Mouse (Mus musculus) gastrocnemius, postnatal 36 days (tissue): ENCODE measurements around the gene Ybey. TPM values are rescaled to one million over a fixed set of nuclear protein-coding genes. Genes with fewer than 3 reads are reported as not detected.

Experiments
- DNase-seq, 2 experiments: peaks; one replicate each; pipeline ENCODE4 v3.0.0; 2022
- intact Hi-C: fragments of 180-260 bp; cut with DNase I; formaldehyde crosslinking; loops from one replicate; pipeline ENCODE4 v1.15.1; 2025
- total RNA-seq, 2 experiments: library from RNA; stranded (reverse); gene quantifications; 2 replicates each; pipeline ENCODE4 v1.2.3; 2021

The Ybey gene
- total RNA-seq, 2 experiments from 2014 or later = 3.3 to 3.6 TPM

GRCm38 (mm10) chr10:76447406-76448229 lies 21.3 kb downstream of the Ybey start:
- peak in 1 of 2 experiments; percentile 26 for DNase-seq
- intact Hi-C loops = no loop called here

- intact Hi-C loops = no loop called here
- DNase-seq = no peak
These were observed 22.8 kb downstream of the Ybey start for GRCm38 (mm10) chr10:76445996-76446681.

GRCm38 (mm10) chr10:76442178-76443088 lies 26.5 kb downstream of the Ybey start, which contains the start of gene Pcnt:
Pcnt (minus strand) TSS chr10:76442786.
- intact Hi-C loops = no loop called here
- DNase-seq = peak; percentile 96 to 98

- DNase-seq = no peak
- intact Hi-C loops = no loop called here
These were observed 28.6 kb downstream of the Ybey start, which contains the start of gene AC141477.1 for GRCm38 (mm10) chr10:76440281-76440680. AC141477.1 (minus strand) TSS chr10:76440444.

GRCm38 (mm10) chr10:76439107-76439890 lies 29.6 kb downstream of the Ybey start:
- DNase-seq = no peak
- intact Hi-C loops = no loop called here

GRCm38 (mm10) chr10:76433925-76434324 lies 35.0 kb downstream of the Ybey start:
- no peak for DNase-seq
- intact Hi-C loops = no loop called here

GRCm38 (mm10) chr10:76425674-76426073 lies 43.2 kb downstream of the Ybey start:
- intact Hi-C loops = loop anchor here (5.0 kb wide), 1 partner anchor 43 kb away; no protein-coding TSS in a partner anchor
- DNase-seq = no peak

GRCm38 (mm10) chr10:76416811-76417210 lies 52.1 kb downstream of the Ybey start:
- peak; percentile 51 to 69 for DNase-seq
- intact Hi-C loops = no loop called here

Other genes starting within 250 kb of the Ybey start
- 1 to 10 TPM; 1.7 to 2.7 TPM for gene Prmt2, start 231.2 kb downstream of the Ybey start, total RNA-seq
- gene S100b, start 215.3 kb downstream of the Ybey start, total RNA-seq = 1 to 10 TPM; 1.2 to 3.5 TPM
- 1 to 10 TPM; 3.9 to 5.3 TPM for gene Dip2a, start 123.8 kb downstream of the Ybey start, total RNA-seq
- gene AC141477.1, start 28.7 kb downstream of the Ybey start, total RNA-seq = not detected
- 10 to 100 TPM; 55.0 to 58.1 TPM for gene Pcnt, start 26.3 kb downstream of the Ybey start, total RNA-seq
- under 1 TPM in 1 of 2 experiments, not detected in 1; 0.22 TPM for gene 2610028H24Rik, start 20.0 kb downstream of the Ybey start, total RNA-seq
- 10 to 100 TPM; 14.5 to 17.6 TPM for gene Mcm3ap, start 187 bp downstream of the Ybey start, total RNA-seq
- gene Lss, start 62.5 kb upstream of the Ybey start, total RNA-seq = 1 to 10 TPM; 5.0 to 8.1 TPM
- gene Spatc1l, start 93.2 kb upstream of the Ybey start, total RNA-seq = not detected
- not detected for gene Ftcd, start 106.5 kb upstream of the Ybey start, total RNA-seq
- 10 to 100 TPM; 69.4 to 92.0 TPM for gene Col6a2, start 154.5 kb upstream of the Ybey start, total RNA-seq